Mouse (Mus musculus): ENCODE results near the gene Rdh13.

Rdh13 gene

DNA sequence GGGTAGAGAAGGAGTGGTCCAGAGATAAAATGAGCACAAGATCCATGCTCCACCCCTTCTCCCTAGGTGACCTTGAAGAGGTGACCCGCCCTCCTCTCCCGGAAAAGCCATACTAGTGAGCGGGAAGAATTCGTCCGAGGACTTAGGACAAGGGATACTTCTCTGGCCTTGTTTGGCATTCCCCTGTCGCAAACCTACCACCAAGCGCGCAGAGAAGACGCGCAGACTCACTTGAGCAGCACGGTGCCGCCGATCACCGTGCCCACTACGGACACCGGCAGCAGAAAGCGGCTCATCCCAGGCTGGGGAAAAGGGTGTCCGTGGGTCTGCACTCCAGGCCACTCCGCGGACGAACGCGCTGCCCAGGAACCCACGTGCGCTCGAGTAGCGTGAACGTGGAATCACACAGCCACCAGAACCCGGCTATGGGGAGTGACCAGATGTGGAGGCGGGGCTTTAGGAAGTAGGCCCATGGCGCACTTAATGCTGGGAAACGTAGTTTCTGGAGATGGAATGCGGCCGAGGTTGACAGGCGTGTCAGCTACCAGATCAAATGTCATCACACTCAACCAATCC lies at the start of gene Rdh13:
TSS of gene Rdh13 (minus strand) at position 434 of the 576 bp plus-strand sequence.
- DNase-seq (ENCODE audit: low spot score in 2 of 2): peak; percentile 82 to 83

DNA sequence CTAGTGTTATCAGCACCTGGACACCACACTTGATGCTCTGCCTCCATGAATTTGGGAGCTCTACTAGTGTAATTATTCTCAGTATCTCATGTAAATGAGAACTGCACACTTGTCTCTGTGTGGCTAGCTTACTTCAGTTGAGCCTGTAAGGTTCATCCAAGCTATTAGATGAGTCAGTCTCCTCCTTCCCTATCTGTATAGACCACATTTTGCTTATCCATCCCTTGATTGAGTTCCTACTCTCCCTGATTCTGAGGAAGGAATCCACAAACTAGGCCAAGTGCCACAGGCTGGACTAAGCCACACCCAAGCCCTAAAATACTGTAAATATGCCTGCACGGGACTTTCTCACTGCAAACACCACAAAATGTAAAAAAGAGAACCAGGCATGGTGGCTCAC lies 48.5 kb upstream of the Rdh13 start:
- no peak for DNase-seq (ENCODE audit: low spot score in 2 of 2)

- DNase-seq (ENCODE audit: low spot score in 2 of 2): no peak
These were observed 47.1 kb upstream of the Rdh13 start for GRCm38 (mm10) chr7:4492284-4493224.

DNA sequence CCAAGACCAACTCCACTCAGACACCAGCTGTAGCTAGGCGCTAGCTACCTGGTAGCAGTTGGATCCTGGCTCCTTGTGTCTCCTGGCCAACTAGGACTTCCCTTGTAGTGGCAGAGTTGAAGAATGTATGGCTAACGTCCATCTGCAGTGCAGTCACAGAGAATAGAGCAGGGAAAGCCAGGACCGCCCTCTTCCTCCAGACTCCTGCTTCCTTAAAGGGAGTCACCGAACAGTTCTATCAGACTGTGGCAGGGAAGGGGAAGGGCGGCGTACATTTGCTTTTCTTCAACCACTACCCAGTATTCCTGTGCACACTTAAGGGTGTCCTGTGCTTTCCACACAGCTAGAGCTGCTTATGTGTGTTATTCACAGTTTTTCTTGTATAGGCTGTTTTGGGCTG lies 45.9 kb upstream of the Rdh13 start:
- no peak for DNase-seq (ENCODE audit: low spot score in 2 of 2)

DNA sequence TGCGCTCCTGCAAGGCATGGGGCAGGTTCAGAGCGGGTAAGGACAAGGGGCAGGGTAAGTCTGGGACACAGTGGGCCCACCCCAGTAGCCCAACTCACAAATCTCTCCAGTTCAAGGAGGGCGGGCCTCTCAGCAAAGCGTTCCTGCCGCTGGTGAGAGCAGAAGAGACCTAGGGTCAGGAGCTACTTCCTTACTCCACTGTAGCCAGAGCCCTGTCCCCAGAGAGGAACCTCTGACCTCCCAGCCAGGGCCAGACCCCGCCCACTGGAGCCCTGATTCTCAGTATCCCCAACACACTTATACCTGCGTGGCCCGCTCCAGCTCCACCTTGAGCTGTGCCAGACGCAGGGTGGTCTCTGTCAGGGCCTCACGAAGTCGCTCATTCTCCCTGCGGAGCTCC lies 36.8 kb upstream of the Rdh13 start:
- DNase-seq (ENCODE audit: low spot score in 2 of 2): no peak

- no peak for DNase-seq (ENCODE audit: low spot score in 2 of 2)
These were observed 34.2 kb upstream of the Rdh13 start for GRCm38 (mm10) chr7:4479674-4480073.

- no peak for DNase-seq (ENCODE audit: low spot score in 2 of 2)
These were observed 33.4 kb upstream of the Rdh13 start for GRCm38 (mm10) chr7:4478796-4479291.

- DNase-seq (ENCODE audit: low spot score in 2 of 2): peak; percentile 64 to 72
These were observed 32.8 kb upstream of the Rdh13 start for GRCm38 (mm10) chr7:4478021-4478795.

- no peak for DNase-seq (ENCODE audit: low spot score in 2 of 2)
These were observed 28.5 kb upstream of the Rdh13 start for GRCm38 (mm10) chr7:4473940-4474339.

- peak; percentile 69 to 88 for DNase-seq (ENCODE audit: low spot score in 2 of 2)
These were observed 25.7 kb upstream of the Rdh13 start for GRCm38 (mm10) chr7:4471179-4471555.

GRCm38 (mm10) chr7:4470275-4471178 lies 25.1 kb upstream of the Rdh13 start:
- peak; percentile 45 to 49 for DNase-seq (ENCODE audit: low spot score in 2 of 2)

GRCm38 (mm10) chr7:4467801-4468200 lies 22.4 kb upstream of the Rdh13 start:
- no peak for DNase-seq (ENCODE audit: low spot score in 2 of 2)

DNA sequence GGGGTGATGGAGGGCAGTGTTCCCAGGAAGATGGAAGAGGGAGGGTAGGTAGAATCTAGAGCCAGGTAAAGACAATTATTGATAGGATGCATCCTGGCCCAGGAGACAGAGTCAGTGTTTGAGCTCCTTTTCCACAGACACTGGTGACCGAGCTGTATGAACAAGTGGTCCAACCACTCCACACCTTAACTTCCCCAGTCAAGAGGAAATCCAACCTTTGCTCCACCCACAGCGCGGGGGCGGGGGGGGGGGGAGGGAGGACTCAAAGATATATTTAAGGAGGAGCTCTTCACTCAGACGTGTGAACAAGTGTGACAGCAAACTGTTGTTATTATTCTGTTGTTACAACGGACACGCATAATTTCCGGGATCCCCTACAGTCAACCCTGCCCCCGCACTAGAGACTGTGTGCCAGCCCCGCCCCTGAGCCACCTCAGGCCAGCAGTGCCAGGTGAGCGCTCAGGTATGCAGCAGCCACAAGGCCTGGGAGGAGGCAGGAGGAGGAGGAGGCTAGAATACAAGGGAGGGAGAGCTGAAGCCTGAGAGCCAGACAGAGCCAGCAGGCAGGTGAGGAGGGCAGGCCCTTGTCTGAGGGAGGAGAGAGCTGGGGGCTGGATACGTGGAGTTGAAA lies 18.9 kb upstream of the Rdh13 start:
- DNase-seq (ENCODE audit: low spot score in 2 of 2): no peak

GRCm38 (mm10) chr7:4460576-4461434 lies 15.4 kb upstream of the Rdh13 start, which contains the start of gene Eps8l1:
Gene Eps8l1, plus strand, starts transcription at chr7:4460674.
- DNase-seq (ENCODE audit: low spot score in 2 of 2): no peak

GRCm38 (mm10) chr7:4452644-4453043 lies 7.2 kb upstream of the Rdh13 start:
- no peak for DNase-seq (ENCODE audit: low spot score in 2 of 2)

GRCm38 (mm10) chr7:4449211-4449610 lies 3.8 kb upstream of the Rdh13 start:
- DNase-seq (ENCODE audit: low spot score in 2 of 2): no peak

GRCm38 (mm10) chr7:4448439-4448838 lies 3.0 kb upstream of the Rdh13 start:
- no peak for DNase-seq (ENCODE audit: low spot score in 2 of 2)

- no peak for DNase-seq (ENCODE audit: low spot score in 2 of 2)
These were observed 1.7 kb upstream of the Rdh13 start for GRCm38 (mm10) chr7:4447138-4447537.

- no peak for DNase-seq (ENCODE audit: low spot score in 2 of 2)
These were observed 4.9 kb downstream of the Rdh13 start for GRCm38 (mm10) chr7:4440549-4440948.

DNA sequence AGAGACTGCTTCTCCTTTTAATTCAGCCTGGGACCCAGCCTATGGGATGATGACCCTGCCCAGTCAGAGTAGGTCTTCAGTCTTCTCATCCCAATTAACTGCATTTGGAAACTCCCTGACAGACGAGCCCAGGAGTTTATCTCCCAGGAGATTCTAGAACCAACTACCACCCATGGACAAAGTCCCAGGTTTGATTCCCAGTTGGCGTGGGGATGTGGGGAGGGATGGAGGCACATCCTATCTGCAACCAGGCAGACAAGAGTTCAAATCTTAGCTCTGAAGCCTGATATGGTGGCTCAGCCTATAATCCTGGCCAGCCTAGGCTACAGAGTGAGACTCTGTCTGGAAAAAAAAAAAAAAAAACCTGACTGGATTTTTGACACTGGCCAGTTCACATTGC lies 7.7 kb downstream of the Rdh13 start:
- DNase-seq (ENCODE audit: low spot score in 2 of 2): no peak
